Mouse (Mus musculus) cortical plate, adult 2 months (tissue): ENCODE measurements at regions not wholly inside any gene's neighbourhood (a gene's known extent, or its start where the extent isn't known, plus 50 kb on each side); places are given as distances from the start of the nearest gene placed in this dataset.
"Not testable (repeated sequence)": the region's sequence is repeated elsewhere in the genome, so short reads cannot be mapped to it uniquely, and the experiment has no call there.

Source experiments
- H3K27ac ChIP-seq: fragments of 200-500 bp; 2 replicates; pipeline ENCODE4 v1.5.1; 2012; ENCODE audit warnings: low read length, control low read depth, inconsistent platforms; ENCODE audit not compliant: insufficient read depth
- H3K4me1 ChIP-seq: fragments of 200-500 bp; 2 replicates; pipeline ENCODE4 v1.6.1; 2011; ENCODE audit warnings: low read length; ENCODE audit not compliant: control insufficient read depth, insufficient read depth
- H3K4me3 ChIP-seq: fragments of 200-500 bp; 2 replicates; pipeline ENCODE4 v1.5.1; 2011; ENCODE audit warnings: mild to moderate bottlenecking, low read length, control low read depth; ENCODE audit not compliant: insufficient read depth
- CTCF ChIP-seq: fragments of 200-500 bp; IDR thresholded peaks from 2 replicates; pipeline ENCODE4 v1.5.1; 2011; ENCODE audit warnings: mild to moderate bottlenecking, control low read depth, low read length; ENCODE audit not compliant: insufficient read depth; ENCODE audit errors: extremely low read depth
- POLR2A ChIP-seq: fragments of 200-500 bp; IDR thresholded peaks from 2 replicates; pipeline ENCODE4 v1.6.1; 2011; ENCODE audit warnings: mild to moderate bottlenecking, low read length, control low read depth; ENCODE audit not compliant: insufficient read depth; ENCODE audit errors: extremely low read depth

DNA sequence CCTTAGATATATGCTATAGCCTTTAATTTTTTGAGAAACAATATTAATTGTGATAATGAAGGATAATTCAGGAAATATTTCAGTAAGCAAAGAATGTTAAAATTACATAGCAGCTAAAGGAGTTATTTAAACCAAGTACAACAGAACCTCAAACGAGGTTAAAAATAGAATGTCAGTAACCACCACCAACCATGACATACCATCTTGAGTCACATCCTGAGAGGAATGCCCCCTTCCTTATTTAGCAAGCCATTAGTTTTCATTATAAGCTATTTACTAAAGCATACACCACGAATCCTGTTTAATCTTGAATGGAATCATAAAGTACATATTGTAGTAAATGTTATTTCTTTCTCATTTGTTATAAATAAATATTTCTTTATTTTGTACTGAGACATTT is 1146.0 kb downstream of the Hace1 start:
- H3K4me1 ChIP-seq, result peaks cover 2% of the 10 kb centered on the region; the same call in 1 of the 2 replicates
- H3K4me3 ChIP-seq, result no peak overlapping the region
- no peak overlapping the region for H3K27ac ChIP-seq
- TF ChIP-seq CTCF (no peak), POLR2A (no peak)

DNA sequence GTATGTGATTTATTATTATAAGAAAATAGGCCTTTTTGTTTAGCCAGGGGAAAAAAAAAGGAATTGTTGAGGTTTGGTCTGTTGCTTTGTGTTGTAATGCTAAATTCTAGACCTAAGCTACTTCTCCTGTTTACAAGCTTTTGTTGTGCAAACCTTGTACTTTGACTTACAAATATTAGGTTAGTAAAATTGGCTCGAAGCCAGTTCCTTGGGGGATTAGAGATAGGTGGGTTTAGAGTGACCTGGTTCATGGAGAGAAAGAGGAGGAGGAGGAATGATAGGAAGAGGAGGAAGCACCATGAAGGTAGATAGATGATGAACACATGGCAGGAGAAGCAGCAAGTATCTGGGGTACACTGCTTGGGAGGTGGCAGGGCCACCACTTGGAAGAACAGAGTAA is 1153.0 kb downstream of the Hace1 start:
- no peak for TF ChIP-seq POLR2A
- no peak for TF ChIP-seq CTCF
- Histone ChIP-seq H3K4me1 (no peaks in the 10 kb centered on the region), H3K27ac (no peak overlapping the region), H3K4me3 (no peak overlapping the region)

DNA sequence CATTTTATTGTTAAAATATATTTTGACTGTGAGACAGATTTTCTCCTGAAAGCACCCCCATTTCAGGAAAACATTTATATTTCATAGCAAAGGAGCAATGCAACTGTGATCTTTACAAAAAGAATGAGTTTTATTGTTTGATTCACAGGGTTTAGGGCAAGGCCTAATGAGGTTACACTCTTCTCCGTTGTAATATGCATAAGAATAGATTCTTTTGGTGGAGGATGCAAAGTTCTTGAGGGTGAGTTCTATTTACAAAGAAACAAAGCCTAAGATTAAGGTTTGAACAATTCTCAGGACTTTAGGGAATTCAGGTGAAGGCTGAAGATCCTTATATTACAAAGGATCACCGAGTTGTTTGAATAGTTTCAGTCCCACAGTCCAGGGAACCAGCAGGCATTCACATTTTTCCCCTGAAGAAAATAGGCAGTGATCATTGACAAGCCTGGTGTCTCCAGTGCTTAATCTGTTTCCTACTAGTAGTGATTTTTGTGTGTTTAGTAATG is 1156.2 kb downstream of the Hace1 start:
- no peak overlapping the region for H3K27ac ChIP-seq
- H3K4me1 ChIP-seq, result no peaks in the 10 kb centered on the region
- TF ChIP-seq CTCF, result no peak
- no peak for TF ChIP-seq POLR2A
- no peak overlapping the region for H3K4me3 ChIP-seq

DNA sequence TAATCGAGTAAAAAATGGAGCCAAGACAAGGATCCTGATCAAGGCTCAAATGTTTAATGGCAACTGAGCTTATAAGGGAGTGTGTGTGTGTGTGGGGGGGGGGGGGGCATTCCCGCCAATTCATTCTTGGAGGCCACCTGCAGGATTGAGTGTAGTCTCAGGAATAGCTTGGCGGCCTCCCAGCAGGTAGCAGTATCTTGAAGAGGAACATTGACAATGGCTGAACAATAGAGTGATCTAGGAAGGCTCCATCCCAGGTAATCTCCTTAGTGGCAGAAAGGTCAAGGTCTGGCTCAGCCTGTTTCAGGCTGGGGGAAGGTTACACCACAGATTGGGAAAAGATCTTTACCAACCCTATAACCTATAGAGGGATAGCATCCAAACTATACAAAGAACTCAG is 1163.5 kb downstream of the Hace1 start:
- TF ChIP-seq CTCF (no peak), POLR2A (no peak)
- H3K4me1 ChIP-seq, result no peaks in the 10 kb centered on the region
- no peak overlapping the region for H3K4me3 ChIP-seq
- no peak overlapping the region for H3K27ac ChIP-seq

DNA sequence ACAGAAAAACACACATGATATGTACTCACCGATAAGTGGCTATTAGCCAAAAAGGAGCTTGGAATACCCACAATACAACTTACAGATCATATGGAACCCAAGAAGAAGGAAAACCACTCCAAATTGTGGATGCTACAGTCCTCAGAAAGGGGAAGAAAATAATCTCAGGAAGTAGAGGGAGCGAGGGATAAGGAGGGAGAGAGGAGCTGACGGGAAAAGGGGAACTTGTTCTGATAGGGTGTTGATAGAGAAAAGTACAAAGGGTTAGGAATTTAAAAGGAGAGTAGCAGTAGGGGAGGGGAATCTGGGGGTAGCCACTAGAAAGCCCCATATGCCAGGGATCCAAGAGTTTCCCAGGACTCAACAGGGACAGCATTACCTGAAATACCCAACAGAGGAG is 1164.5 kb downstream of the Hace1 start:
- Histone ChIP-seq H3K4me3 (no peak overlapping the region), H3K4me1 (no peaks in the 10 kb centered on the region), H3K27ac (no peak overlapping the region)
- no peak for TF ChIP-seq CTCF
- no peak for TF ChIP-seq POLR2A

DNA sequence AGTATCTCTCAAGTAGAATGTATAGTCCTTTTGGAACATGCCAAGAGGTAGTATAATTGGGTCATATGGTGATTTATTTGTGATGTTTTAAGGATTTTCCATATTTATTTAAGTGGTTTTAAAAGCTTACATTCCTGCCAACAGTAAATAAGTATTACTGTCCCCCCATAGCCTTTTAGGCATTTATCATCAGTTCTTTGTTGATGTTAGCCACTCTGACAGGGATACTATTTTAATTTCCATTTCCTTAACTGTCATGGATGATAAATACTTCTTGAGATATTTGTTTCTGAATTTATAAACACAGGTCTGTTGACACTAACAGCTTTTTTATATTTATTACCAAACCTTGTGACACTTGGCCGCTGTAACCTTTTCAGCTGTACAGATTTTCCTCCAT is 1183.3 kb downstream of the Hace1 start:
- no peak overlapping the region for H3K4me3 ChIP-seq
- no peaks in the 10 kb centered on the region for H3K4me1 ChIP-seq
- TF ChIP-seq CTCF (no peak), POLR2A (no peak)
- H3K27ac ChIP-seq, result no peak overlapping the region

DNA sequence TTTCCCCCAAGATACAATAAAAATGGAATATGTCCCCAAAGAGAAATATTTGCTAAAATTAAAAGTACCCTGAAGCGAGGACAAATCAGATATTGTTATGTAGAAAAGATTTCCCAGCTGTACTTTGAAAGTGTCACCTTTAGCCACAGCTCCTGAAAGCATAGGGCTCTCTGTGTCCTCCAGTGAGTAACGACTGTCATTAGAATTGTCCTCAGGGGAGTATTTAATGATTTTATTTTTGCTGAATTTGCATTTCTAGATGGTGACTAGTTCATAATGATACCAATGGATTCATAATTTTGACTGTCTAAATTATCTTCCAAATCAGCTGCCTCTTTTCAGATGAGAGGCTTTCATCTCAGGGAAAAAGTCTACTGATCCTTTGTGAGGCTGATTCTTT is 1201.1 kb downstream of the Hace1 start:
- Histone ChIP-seq H3K4me1 (no peaks in the 10 kb centered on the region), H3K27ac (no peak overlapping the region), H3K4me3 (no peak overlapping the region)
- TF ChIP-seq CTCF (no peak), POLR2A (no peak)

DNA sequence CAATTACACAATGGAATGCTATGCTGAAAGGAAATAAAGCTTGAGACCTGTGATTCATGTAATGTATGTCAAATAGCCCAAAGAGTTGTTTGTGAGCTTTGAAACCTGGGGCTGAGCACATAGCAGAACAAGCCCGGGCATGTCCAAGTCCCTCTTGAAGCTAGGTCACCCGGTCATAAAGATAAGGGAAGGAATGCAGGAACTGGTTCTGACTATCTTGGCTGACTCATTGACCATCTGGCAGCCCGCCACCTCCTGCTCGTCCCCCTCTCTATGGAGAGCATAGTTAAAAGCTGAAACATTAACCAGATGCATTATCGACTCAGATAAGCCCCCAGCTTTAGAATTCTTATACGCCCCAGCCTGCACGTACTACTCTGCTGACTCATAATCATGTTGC is 1208.1 kb downstream of the Hace1 start:
- not testable (repeated sequence) for H3K4me1 ChIP-seq, H3K27ac ChIP-seq, H3K4me3 ChIP-seq

DNA sequence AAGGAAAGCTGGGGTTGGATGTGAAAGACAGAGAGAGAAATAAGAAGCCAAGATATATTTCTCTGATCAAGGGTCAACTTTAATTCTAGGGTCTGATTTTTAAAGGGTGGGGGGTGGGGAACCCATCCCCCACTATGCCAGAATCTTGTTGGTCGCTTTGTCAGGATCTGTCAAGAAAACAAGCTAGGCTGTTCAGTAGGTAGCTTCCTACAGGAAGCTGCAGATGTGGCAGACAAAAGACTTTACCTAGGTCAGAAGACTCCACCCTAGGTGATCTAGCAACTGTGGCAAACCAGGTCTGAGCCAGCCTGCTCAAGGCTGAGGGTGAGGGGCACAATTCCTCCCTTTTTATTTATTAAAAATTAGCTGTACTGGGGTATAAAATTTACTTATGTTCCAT is 1236.6 kb downstream of the Hace1 start:
- Histone ChIP-seq H3K27ac (no peak overlapping the region), H3K4me3 (no peak overlapping the region), H3K4me1 (no peaks in the 10 kb centered on the region)
- no peak for TF ChIP-seq POLR2A
- TF ChIP-seq CTCF, result no peak

DNA sequence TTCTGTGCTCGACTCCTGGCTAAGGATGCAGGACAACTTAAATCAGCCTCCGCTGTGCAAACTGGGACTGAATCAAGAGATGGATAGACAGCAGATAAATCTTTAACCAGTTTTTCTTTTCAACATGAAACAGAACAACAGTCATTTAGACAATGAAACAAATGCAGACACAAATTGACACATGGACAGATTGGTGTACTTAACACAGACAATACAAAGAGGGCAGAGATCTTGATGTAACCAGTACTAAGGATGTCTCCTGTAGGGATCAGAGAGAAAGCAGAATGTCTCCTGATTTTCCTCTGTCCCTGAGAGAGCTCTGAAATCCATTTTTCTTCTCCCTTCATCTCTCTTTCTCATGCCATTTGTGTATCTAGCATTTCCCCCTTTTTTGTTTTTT is 1241.5 kb downstream of the Hace1 start:
- no peaks in the 10 kb centered on the region for H3K4me1 ChIP-seq
- TF ChIP-seq POLR2A (no peak), CTCF (no peak)
- no peak overlapping the region for H3K4me3 ChIP-seq
- no peak overlapping the region for H3K27ac ChIP-seq

DNA sequence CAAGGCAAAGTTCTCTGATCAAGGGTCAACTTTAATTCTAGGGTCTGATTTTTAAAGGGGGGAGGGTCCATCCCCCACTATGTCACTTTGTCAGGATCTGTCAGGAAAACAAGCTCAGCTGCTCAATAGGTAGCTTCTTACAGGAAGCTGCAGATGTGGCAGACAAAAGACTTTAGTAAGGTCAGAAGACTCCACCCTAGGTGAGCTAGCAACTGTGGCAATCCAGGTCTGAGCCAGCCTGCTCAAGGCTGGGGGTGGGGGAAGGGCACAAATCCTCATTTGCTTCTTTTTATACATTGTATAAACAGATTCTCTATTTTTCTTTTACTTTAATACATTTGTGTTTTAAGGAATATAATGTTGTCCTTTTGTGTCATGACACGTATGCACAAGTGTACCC is 1242.3 kb downstream of the Hace1 start:
- Histone ChIP-seq H3K27ac (no peak overlapping the region), H3K4me1 (no peaks in the 10 kb centered on the region), H3K4me3 (no peak overlapping the region)
- TF ChIP-seq POLR2A, result no peak
- TF ChIP-seq CTCF, result no peak

DNA sequence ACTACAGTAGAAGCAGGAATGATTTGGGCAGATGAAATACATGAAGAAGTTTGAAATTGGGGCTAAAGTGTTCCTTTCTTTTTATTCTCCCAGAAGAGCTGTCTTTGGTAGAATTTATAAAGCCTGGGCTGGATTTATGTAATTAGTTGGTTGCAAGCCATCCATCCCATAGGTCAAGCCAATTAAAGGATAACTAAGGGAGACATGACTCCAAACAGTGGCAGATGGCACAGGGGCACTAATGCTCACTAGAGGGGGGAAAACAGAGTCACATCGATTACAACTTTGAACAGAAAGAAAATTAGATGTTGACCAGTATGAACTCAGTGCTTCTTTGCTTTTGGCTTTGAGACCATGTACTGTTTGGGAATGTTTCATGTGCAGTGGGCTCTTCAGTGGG is 1246.2 kb downstream of the Hace1 start:
- no peaks in the 10 kb centered on the region for H3K4me1 ChIP-seq
- no peak overlapping the region for H3K27ac ChIP-seq
- TF ChIP-seq POLR2A, result no peak
- TF ChIP-seq CTCF, result no peak
- no peak overlapping the region for H3K4me3 ChIP-seq
